Mouse (Mus musculus) midbrain, embryonic 14.5 days (tissue): ENCODE data around the gene Gm36028. TPM values are rescaled to one million over a fixed set of nuclear protein-coding genes. Genes with fewer than 3 reads are reported as not detected.

ENCODE experiments used
- ATAC-seq: fragments of 200-750 bp; cut with Nextera tagmentation; 2 replicates; pipeline ENCODE4 v1.8.0; 2017; ENCODE audit warnings: moderate number of reproducible peaks, moderate library complexity; ENCODE audit not compliant: low FRiP score, low TSS enrichment
- DNase-seq: peaks from one replicate; pipeline ENCODE4 v3.0.0-alpha.2; 2015
- H3K27ac ChIP-seq: fragments of 300-500 bp; sonication (generic); replicated peaks from 2 replicates; pipeline ENCODE4 v1.5.1; 2014; ENCODE audit warnings: mild to moderate bottlenecking, low read depth, low read length, moderate library complexity
- H3K27me3 ChIP-seq: fragments of 300-500 bp; sonication (generic); 2 replicates; pipeline ENCODE4 v1.6.1; 2014; ENCODE audit warnings: low read length, control low read depth, mixed read lengths; ENCODE audit not compliant: control insufficient read depth, insufficient read depth
- H3K36me3 ChIP-seq: fragments of 300-500 bp; sonication (generic); 2 replicates; pipeline ENCODE4 v1.6.1; 2014; ENCODE audit warnings: low read length, control low read depth; ENCODE audit not compliant: control insufficient read depth, insufficient read depth
- H3K4me1 ChIP-seq: fragments of 300-500 bp; sonication (generic); 2 replicates; pipeline ENCODE4 v1.6.1; 2014; ENCODE audit warnings: mild to moderate bottlenecking, antibody characterized with exemption, low read length, control low read depth; ENCODE audit not compliant: control insufficient read depth, insufficient read depth
- H3K4me2 ChIP-seq: fragments of 300-500 bp; sonication (generic); 2 replicates; pipeline ENCODE4 v1.6.1; 2014; ENCODE audit warnings: mild to moderate bottlenecking, low read length, moderate library complexity
- H3K4me3 ChIP-seq: fragments of 300-500 bp; sonication (generic); replicated peaks from 2 replicates; pipeline ENCODE4 v1.5.1; 2014; ENCODE audit warnings: low read depth, low read length
- H3K9ac ChIP-seq: fragments of 300-500 bp; sonication (generic); replicated peaks from 2 replicates; pipeline ENCODE4 v1.6.1; 2014; ENCODE audit warnings: mild to moderate bottlenecking, low read length, moderate library complexity
- H3K9me3 ChIP-seq: fragments of 300-500 bp; sonication (generic); 2 replicates; pipeline ENCODE4 v1.6.1; 2016; ENCODE audit warnings: low read length, control low read depth, mixed read lengths; ENCODE audit not compliant: control insufficient read depth
- WGBS: fragments of 180-500 bp; shearing (Covaris S2); extraction: QIAGEN DNeasy Blood & Tissue Kit; methylation state at CpG from one replicate; pipeline ENCODE4 v1.1.7; 2014; 5-methylcytosine and 5-hydroxymethylcytosine counted together
- polyA plus RNA-seq: library from polyadenylated mRNA; unstranded; fragments of >200 nt; fragmentation: Nextera tagmentation; extraction: Ambion mirVana; gene quantifications from 2 replicates; pipeline ENCODE4 v1.2.1, GENCODE M21; 2014

The Gm36028 gene
- polyA plus RNA-seq, 1 experiment from 2014 or later: 0.20 TPM

- Histone ChIP-seq H3K9me3 (no peaks in the 10 kb centered on the region), H3K36me3 (peaks cover 20% of the 10 kb centered on the region), H3K4me1 (no peaks in the 10 kb centered on the region), H3K9ac (no peak overlapping the region), H3K27ac (no peak overlapping the region), H3K4me3 (no peak overlapping the region), H3K27me3 (no peaks in the 10 kb centered on the region), H3K4me2 (no peak overlapping the region)
- WGBS: 88% methylated on average over 7 of the region's 7 CpGs
- no peak for ATAC-seq
- DNase-seq: no peak
These were observed 29.9 kb downstream of the Gm36028 start for GRCm38 (mm10) chr16:37831041-37831440.

GRCm38 (mm10) chr16:37826286-37826685 lies 34.7 kb downstream of the Gm36028 start:
- H3K4me2 ChIP-seq: no peak overlapping the region
- no peaks in the 10 kb centered on the region for H3K9me3 ChIP-seq
- peaks cover 33% of the 10 kb centered on the region for H3K36me3 ChIP-seq
- no peaks in the 10 kb centered on the region for H3K4me1 ChIP-seq
- DNase-seq: no peak
- no peak overlapping the region for H3K4me3 ChIP-seq
- no peak for ATAC-seq
- 96% methylated on average over 3 of the region's 3 CpGs for WGBS
- H3K9ac ChIP-seq: no peak overlapping the region
- no peak overlapping the region for H3K27ac ChIP-seq
- no peaks in the 10 kb centered on the region for H3K27me3 ChIP-seq

- no peak overlapping the region for H3K9ac ChIP-seq
- ATAC-seq (no peak), DNase-seq (no peak)
- no peaks in the 10 kb centered on the region for H3K4me1 ChIP-seq
- no peak overlapping the region for H3K4me3 ChIP-seq
- H3K4me2 ChIP-seq: no peak overlapping the region
- H3K27ac ChIP-seq: no peak overlapping the region
- H3K9me3 ChIP-seq: no peaks in the 10 kb centered on the region
- peaks cover 38% of the 10 kb centered on the region for H3K36me3 ChIP-seq
- no peaks in the 10 kb centered on the region for H3K27me3 ChIP-seq
- WGBS: 98% methylated on average over 12 of the region's 12 CpGs
These were observed 36.0 kb downstream of the Gm36028 start for GRCm38 (mm10) chr16:37824778-37825505.

GRCm38 (mm10) chr16:37823949-37824348 lies 37.0 kb downstream of the Gm36028 start:
- Histone ChIP-seq H3K27me3 (no peaks in the 10 kb centered on the region), H3K4me1 (no peaks in the 10 kb centered on the region), H3K4me2 (no peak overlapping the region), H3K36me3 (peaks cover 31% of the 10 kb centered on the region), H3K9ac (no peak overlapping the region), H3K4me3 (no peak overlapping the region), H3K9me3 (no peaks in the 10 kb centered on the region), H3K27ac (no peak overlapping the region)
- 86% methylated on average over 5 of the region's 5 CpGs for WGBS
- DNase-seq (no peak), ATAC-seq (no peak)

- H3K9me3 ChIP-seq: no peaks in the 10 kb centered on the region
- no peaks in the 10 kb centered on the region for H3K27me3 ChIP-seq
- peaks cover 9% of the 10 kb centered on the region for H3K4me1 ChIP-seq
- H3K27ac ChIP-seq: no peak overlapping the region
- DNase-seq (no peak), ATAC-seq (no peak)
- peaks cover 15% of the 10 kb centered on the region for H3K36me3 ChIP-seq
- 93% methylated on average over 4 of the region's 4 CpGs for WGBS
- H3K4me3 ChIP-seq: no peak overlapping the region
- H3K4me2 ChIP-seq: no peak overlapping the region
- no peak overlapping the region for H3K9ac ChIP-seq
These were observed 43.0 kb downstream of the Gm36028 start for GRCm38 (mm10) chr16:37817986-37818385.

- peak; percentile 92 for ATAC-seq
- no peak overlapping the region for H3K4me3 ChIP-seq
- H3K9ac ChIP-seq: no peak overlapping the region
- peak overlapping the region; percentile 78 for H3K27ac ChIP-seq
- H3K36me3 ChIP-seq: no peaks in the 10 kb centered on the region
- 17% methylated on average over 7 of the region's 7 CpGs for WGBS
- DNase-seq: peak; percentile 90
- no peaks in the 10 kb centered on the region for H3K27me3 ChIP-seq
- H3K4me1 ChIP-seq: peaks cover 14% of the 10 kb centered on the region
- H3K9me3 ChIP-seq: no peaks in the 10 kb centered on the region
- H3K4me2 ChIP-seq: peak overlapping the region; percentile 23
These were observed 46.5 kb downstream of the Gm36028 start for GRCm38 (mm10) chr16:37814383-37814971.

DNA sequence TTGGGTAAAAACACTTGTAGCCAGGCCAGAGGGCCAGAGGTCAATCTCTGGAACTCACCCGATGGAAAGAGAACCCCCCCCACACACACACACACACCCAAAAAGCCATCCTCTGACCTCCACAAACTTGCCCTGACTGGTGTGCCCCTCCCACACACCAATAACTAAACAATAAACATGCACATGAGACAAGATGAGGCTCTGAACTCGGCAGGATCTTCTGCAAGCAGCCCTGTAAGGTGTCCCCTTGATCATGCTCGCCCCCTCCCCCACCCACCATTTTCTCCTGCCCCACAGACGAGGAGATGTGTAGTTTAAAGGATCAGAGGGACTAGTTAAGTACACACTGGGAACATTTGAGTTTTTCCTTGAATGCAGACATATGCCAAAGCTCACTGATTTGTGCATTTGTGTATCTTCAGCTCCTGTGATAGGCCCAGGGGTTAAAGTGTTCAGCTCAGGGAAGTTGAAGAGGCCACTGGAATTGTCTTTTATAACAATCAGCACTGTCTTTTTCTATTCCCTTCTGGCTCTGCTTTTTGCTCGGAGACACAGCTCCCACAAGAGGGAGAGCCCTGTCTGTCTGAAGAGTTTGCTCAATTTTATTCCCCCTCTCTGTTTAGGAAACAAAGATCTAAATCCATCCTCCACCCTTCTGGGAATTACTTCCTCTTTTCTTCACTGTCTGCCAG lies 47.1 kb downstream of the Gm36028 start:
- H3K9me3 ChIP-seq: no peaks in the 10 kb centered on the region
- WGBS: 34% methylated on average over 5 of the region's 5 CpGs
- no peak overlapping the region for H3K9ac ChIP-seq
- no peaks in the 10 kb centered on the region for H3K36me3 ChIP-seq
- H3K27ac ChIP-seq: peak overlapping the region; percentile 62
- no peaks in the 10 kb centered on the region for H3K27me3 ChIP-seq
- H3K4me1 ChIP-seq: peaks cover 14% of the 10 kb centered on the region
- no peak overlapping the region for H3K4me3 ChIP-seq
- ATAC-seq (peak; percentile 46), DNase-seq (no peak)
- peak overlapping the region; percentile 23 for H3K4me2 ChIP-seq

DNA sequence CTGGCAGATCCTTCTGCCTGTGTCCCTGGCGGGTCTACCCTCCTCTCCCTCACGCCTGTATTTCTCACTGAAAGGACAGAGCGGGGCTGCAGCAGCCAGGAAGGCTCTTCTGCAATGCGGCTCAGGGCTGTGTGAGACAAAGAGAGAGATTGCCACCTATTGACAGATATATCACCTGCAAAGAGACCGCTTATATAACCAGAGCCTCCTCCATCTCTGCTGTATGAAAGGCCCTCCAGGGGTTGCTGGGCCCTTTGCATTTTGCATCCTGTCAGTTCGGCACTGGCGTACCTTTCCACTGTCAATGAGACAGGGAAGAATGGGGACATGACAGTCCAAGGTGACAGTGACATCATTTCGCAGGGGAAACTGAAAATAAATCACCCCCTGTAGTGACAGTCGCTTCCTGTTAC lies 48.5 kb downstream of the Gm36028 start:
- WGBS: 47% methylated on average over 9 of the region's 9 CpGs
- Histone ChIP-seq H3K4me1 (peaks cover 14% of the 10 kb centered on the region), H3K4me2 (no peak overlapping the region), H3K36me3 (no peaks in the 10 kb centered on the region), H3K27ac (peak overlapping the region; percentile 70), H3K9ac (peak overlapping the region; percentile 7; the same call in 1 of the 2 replicates), H3K4me3 (no peak overlapping the region), H3K9me3 (no peaks in the 10 kb centered on the region), H3K27me3 (no peaks in the 10 kb centered on the region)
- ATAC-seq (peak; percentile 64), DNase-seq (peak; percentile 85)
